Mouse (Mus musculus) hindbrain, embryonic 11.5 days (tissue): ENCODE measurements at regions not wholly inside any gene's neighbourhood (a gene's known extent, or its start where the extent isn't known, plus 50 kb on each side); places are given as distances from the start of the nearest gene placed in this dataset.
A peak's percentile ranks its signal among the peaks of the same experiment; 100 is the strongest.

ENCODE experiments used
- ATAC-seq: fragments of 200-750 bp; cut with Nextera tagmentation; 2 replicates; pipeline ENCODE4 v1.8.0; 2017; ENCODE audit warnings: mild to moderate bottlenecking, moderate TSS enrichment, moderate library complexity; ENCODE audit not compliant: low FRiP score
- DNase-seq: peaks from one replicate; pipeline ENCODE4 v3.0.0-alpha.2; 2015; ENCODE audit warnings: low spot score
- H3K27ac ChIP-seq: fragments of 300-500 bp; sonication (generic); 2 replicates; pipeline ENCODE4 v1.5.1; 2014; ENCODE audit warnings: mild to moderate bottlenecking, low read depth, low read length
- H3K27me3 ChIP-seq: fragments of 300-500 bp; sonication (generic); 2 replicates; pipeline ENCODE4 v1.6.1; 2014; ENCODE audit warnings: mild to moderate bottlenecking, low read length, moderate library complexity, mixed read lengths; ENCODE audit not compliant: control insufficient read depth, insufficient read depth
- H3K36me3 ChIP-seq: fragments of 300-500 bp; sonication (generic); 2 replicates; pipeline ENCODE4 v1.6.1; 2014; ENCODE audit warnings: mild to moderate bottlenecking, low read length, moderate library complexity, mixed read lengths; ENCODE audit not compliant: control insufficient read depth, insufficient read depth
- H3K4me1 ChIP-seq: fragments of 300-500 bp; sonication (generic); replicated peaks from 2 replicates; pipeline ENCODE4 v1.6.1; 2014; ENCODE audit warnings: low read length, mixed read lengths; ENCODE audit not compliant: control insufficient read depth, insufficient read depth
- H3K4me2 ChIP-seq: fragments of 300-500 bp; sonication (generic); replicated peaks from 2 replicates; pipeline ENCODE4 v1.6.1; 2014; ENCODE audit warnings: mild to moderate bottlenecking, low read depth, low read length
- H3K4me3 ChIP-seq: fragments of 300-500 bp; sonication (generic); 2 replicates; pipeline ENCODE4 v1.5.1; 2014; ENCODE audit warnings: low read depth, low read length
- H3K9ac ChIP-seq: fragments of 300-500 bp; sonication (generic); 2 replicates; pipeline ENCODE4 v1.6.1; 2014; ENCODE audit warnings: low read depth, low read length
- H3K9me3 ChIP-seq: fragments of 300-500 bp; sonication (generic); 2 replicates; pipeline ENCODE4 v1.6.1; 2016; ENCODE audit warnings: low read length; ENCODE audit not compliant: control insufficient read depth
- WGBS: fragments of 180-500 bp; shearing (Covaris S2); extraction: QIAGEN DNeasy Blood & Tissue Kit; methylation state at CpG from one replicate; pipeline ENCODE4 v1.1.7; 2014; 5-methylcytosine and 5-hydroxymethylcytosine counted together

- H3K9me3 ChIP-seq = no peaks in the 10 kb centered on the region
- no peak overlapping the region for H3K4me2 ChIP-seq
- no peaks in the 10 kb centered on the region for H3K36me3 ChIP-seq
- no peaks in the 10 kb centered on the region for H3K27me3 ChIP-seq
- no peaks in the 10 kb centered on the region for H3K4me1 ChIP-seq
- no peak overlapping the region for H3K27ac ChIP-seq
- no peak overlapping the region for H3K4me3 ChIP-seq
- no peak overlapping the region for H3K9ac ChIP-seq
- no peak for ATAC-seq
- no peak for DNase-seq
These were observed 611.8 kb downstream of the Snca start for GRCm38 (mm10) chr6:60217840-60218239.

- Histone ChIP-seq H3K36me3 (no peaks in the 10 kb centered on the region), H3K4me3 (no peak overlapping the region), H3K27ac (no peak overlapping the region), H3K4me2 (no peak overlapping the region), H3K9ac (no peak overlapping the region), H3K27me3 (no peaks in the 10 kb centered on the region), H3K9me3 (no peaks in the 10 kb centered on the region), H3K4me1 (no peaks in the 10 kb centered on the region)
- DNase-seq = peak; percentile 65
- WGBS = 79% methylated on average over 10 of the region's 10 CpGs
- no peak; the same call in 1 of the 2 replicates for ATAC-seq
These were observed 628.1 kb downstream of the Snca start for GRCm38 (mm10) chr6:60201548-60201947.
